Mouse (Mus musculus): ENCODE results near the gene Foxn3. TPM values are rescaled to one million over a fixed set of nuclear protein-coding genes. Genes with fewer than 3 reads are reported as not detected.

Gene Foxn3
- total RNA-seq (2021): 64.8 and 98.9 TPM in 2 replicates
- long read RNA-seq, transcript Foxn3-209 (6 exons, 2,882 nt): major isoform, 10 of 42 reads
- long read RNA-seq, partial matches to known transcripts: 0 of 42 reads
- long read RNA-seq, other reads (novel, unspliced or antisense): 32 of 42 reads

DNA sequence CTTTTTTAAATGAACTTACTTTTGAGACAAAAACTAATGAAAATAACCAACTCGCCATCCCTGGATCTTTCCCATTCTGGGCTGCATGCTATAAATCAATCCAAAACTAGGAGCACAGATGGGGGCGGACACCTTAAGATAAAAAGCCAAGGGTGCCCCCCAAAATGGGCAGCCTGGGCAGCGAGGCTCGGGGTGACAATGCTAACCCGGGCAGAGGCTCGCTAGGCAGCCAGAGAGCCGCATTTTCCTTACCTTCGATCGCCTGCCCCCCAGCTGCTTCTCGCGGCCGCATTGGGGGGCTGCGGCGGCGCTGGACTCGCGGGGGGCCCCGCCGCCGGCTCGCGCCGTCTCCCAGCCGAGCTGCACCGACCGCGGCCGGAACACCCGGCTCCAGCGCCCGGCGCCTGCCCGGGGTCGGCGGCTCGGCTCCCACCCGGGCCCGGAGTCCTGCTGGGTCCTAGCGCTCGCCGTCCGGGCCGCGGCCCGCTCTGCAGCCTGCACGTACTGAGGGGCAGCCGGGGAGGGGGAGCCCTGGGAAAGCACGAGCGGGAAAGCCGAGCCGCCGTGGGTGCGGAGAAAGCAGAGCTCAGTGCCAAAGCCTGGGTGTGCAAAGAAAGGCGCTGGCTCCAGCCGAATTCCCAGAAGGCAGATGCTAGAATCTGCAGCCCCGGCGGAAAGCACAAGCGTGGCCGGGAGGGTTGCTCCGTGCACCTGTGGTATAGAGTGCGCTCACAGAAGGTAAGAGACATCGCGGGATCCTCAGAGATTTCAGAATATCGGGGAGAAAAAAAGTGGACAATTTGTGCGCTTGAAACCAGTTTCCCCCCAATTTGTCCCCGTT lies at the start of gene Foxn3:
Gene Foxn3 (minus strand): TSS at position 364 of the 841 bp plus-strand sequence.
- peak; percentile 78 for DNase-seq

DNA sequence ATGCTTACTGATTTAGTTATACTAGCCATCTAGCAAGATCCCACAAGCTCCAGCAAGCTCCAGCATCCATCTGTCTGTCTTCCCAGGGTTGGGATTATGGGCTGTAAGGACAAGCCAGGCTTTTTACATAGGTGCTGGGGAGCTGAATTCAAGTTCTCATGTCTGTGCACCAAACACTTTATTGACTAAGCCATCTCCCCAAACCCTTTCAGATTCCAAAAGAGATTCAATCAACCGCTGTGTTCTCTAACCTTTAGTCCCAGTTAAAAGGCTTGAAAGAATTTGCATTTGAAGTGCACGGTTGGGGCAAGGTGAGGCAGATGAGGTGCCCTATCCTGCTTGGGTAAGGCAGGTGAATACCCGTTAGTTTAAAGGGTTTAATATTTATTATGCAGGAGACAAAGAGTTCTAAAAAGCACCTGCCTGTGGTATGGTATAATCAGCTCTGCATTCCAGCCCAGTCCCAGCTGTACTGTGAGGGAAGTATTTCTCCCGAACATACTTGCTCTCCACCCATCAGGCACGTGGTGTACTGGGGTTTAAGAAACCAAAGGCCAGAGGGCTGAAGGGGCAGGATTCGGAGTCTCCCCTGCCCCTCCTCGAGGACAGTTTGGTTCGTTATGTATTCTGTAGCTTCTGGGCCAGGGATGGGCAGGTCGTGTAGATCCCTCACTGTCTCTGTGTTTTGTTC lies 48.9 kb upstream of the Foxn3 start:
- DNase-seq: no peak

DNA sequence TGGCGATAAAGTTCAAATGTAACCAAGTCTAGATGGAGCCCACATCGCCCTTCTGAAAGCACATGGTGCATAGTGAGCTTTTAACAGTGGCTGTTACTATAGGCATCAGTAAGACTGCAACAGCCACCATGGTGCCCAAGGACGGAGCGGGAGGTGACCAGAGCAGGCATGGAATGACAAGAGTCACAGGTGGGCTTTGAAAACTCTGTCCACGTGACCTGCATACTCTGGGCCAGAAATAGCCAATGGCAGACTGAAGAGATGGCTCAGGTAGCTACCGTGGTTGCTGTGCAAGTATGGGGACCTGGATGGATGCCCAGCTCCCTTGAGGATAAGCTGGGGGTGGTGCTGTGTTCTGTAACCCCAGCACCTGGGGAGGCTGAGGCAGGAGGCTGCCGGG lies 47.5 kb upstream of the Foxn3 start:
- no peak for DNase-seq

DNA sequence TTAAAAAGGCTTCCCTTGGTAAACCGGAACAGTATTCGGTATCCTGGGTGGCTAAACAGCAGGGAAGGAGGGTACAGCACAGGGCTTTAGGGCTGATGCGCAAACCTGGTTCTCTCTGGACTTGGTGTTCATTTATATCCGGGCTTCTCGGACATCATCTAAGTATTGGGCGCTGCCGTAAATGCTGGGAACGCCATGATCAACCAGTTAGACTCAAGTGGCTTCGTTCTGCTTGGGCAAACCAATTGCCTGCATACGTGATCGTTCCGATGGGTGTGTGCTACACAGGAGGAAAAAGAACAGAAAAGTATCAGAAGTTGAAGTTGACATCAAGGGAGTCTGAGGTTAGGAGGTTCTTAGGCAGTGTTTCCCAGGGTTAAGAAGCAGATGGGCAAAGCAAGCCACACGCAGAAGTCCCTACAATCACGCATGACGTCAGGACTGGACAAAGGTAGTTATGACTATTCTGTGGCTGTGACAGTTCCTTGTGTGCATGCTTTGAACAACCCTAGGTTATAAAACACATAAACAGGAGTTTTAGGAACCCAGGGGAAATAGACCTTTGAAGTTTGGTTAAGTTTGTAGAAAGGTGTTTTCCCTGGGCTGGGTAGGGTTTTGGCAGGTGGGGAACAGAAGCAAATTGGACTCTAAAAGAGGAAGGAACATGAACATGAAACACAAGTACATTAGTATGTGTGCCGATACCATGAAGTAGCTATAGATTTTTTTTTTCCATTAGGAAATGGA lies 46.9 kb upstream of the Foxn3 start:
- no peak for DNase-seq

DNA sequence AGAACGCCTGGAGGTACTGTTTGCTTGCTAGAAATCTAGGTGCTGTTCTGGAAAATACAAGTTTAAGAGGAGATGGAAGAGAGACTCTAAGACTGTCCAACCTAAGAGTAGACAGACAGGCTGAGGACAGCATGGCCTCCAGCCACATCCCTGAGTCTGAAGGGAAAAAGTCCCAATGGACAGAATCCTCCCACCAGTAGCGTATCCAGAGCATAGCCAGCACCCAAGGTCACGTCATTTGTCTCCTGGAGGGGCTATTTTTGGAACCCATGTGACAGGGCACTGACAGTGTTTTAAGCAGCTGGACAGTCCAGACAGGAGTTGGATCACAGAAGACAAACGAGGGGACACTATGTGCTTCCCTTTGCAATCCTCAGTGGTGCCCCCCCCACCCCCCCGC lies 46.3 kb upstream of the Foxn3 start:
- DNase-seq: no peak

DNA sequence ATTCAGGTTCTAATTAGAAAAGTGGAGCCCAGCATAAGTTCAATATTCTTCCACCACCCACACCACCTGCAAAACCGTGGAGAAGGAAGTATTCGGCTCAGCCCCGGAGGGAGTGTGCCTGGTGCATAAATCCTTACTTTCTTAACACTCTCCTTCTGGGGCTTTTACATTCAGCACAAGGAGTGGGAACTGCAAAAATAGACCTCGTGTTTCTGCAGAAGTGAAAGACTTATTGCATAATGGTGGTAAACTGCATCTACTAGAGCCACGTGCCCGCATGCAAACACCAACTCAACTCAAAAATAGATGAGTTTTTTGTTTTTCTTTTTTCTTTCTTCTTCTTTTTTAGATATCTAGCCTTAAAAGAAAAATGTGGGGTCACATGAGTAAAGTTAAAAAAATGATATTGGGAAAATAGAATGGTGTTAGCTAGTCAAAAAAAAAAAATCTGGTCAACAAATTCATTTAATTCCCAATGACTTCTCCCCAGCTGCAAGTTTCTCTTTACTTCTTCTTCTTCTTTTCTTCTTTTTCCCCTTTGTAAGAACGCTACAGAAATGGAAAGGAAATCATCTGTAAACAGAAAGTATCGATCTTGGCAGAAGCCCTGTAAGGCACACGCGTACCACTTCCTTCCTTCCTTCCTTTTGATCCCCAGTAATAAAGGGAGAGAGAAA lies 45.0 kb upstream of the Foxn3 start:
- no peak for DNase-seq

DNA sequence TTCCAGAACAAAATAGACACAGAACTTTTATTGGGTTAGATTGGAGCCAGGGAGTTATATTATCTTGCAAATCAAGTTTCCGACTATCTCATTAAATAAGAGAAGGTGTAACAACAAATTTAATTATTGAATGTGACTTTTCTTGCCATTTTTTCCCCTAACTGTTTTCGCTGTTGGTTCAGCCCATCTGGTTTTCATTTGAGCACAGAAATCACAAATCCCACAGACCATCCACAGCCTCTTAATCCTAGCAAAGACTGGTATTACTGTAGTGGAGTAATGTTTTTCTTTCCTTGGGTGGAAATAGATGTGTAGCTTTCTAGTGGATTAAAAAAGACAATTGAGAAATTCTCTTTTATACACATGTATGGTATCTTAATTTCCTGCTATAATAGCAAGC lies 40.0 kb upstream of the Foxn3 start:
- no peak for DNase-seq

DNA sequence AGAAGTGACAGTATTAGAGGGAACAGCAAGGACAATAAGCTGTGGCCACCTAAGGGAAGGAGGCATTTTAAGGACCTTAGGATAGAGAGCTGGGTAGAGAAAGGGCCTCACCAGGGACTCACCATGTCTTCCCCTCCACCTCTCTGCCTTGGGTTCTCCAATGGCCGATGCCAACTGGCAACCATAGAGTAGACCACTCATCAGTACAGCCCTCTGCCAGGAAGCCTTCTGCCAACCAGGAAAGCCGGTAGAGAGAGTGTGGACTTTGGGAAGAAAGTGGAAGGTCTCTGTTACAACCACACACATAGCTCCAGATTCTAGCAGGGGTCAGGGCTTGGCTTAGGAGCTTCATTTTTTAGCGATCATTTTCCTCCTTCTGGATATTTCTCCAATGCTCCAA lies 38.5 kb upstream of the Foxn3 start:
- no peak for DNase-seq

DNA sequence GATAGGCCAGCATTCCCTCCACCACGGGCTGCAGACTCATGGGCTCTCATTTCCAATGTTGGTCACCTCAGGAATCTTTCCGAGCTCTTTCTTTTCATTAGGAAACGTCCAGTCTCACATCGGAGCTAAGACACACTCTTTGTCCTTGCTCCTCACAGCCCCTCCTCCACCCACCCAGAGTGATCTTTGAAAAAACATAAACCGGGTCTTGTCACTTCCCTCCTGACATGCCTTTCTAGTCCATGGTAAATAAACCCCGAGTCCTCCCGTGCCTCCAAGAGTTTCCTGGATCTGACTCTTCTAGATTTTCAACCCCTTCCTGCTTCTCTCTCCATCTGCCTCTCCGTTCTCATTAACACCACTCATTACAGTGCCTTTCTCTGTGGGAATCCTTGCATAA lies 38.0 kb upstream of the Foxn3 start:
- no peak for DNase-seq

DNA sequence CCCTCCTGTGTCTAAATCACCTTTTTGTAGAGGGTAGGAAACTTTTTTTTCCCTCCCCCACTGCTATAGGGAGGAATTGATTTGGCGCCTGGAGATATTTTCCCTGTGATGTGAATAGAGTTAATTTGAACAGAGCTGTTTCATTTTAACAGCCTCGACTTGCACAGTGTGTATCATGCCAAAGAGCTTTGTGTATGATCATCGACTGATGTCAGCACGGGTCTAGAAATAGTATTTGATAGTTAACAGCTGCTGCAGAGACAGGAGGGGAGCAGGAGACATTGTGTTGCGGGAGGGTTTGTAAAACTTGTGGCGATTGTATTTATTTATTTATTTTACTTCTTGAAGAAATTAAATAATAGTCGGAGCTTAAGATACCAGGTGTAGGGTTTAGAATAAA lies 36.2 kb upstream of the Foxn3 start:
- no peak for DNase-seq

DNA sequence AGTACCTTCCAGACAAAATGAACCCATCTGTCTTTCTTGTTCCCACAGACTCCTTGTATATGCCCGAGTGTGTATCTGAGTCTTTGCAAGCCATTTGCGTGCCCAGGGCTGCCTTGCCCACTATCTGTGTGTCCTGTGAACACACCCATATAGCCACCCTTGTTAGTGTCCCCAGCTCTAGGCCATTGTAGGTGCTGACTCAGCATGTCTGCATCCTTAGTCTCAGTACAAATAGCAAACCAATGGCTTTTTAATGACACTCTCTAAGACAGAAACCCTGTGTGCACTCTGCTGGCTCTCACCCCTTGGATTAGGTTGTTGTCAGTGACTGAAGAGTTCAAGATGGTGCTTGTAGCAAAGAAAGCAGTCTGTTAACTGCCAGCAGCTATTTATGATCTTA lies 33.0 kb upstream of the Foxn3 start:
- DNase-seq: no peak

DNA sequence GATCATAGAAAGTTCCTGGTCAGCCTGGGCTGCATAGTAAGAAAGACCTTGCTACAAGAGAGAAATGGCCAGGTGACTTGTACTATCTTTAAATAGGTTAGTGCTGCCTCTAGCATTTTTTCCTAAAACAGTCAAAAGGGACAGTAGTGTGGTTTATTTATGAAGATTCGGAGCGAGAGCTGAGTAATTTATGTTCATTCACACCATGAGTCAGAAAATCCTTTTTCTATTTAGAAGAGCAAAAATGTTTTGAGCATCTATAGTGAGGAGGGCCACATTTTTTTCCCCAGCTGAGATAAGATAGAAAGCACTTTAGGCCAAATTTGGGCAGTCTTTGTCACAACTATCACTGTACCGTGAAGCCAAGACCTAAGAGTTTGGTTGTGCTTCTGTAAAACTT lies 24.0 kb upstream of the Foxn3 start:
- DNase-seq: no peak

DNA sequence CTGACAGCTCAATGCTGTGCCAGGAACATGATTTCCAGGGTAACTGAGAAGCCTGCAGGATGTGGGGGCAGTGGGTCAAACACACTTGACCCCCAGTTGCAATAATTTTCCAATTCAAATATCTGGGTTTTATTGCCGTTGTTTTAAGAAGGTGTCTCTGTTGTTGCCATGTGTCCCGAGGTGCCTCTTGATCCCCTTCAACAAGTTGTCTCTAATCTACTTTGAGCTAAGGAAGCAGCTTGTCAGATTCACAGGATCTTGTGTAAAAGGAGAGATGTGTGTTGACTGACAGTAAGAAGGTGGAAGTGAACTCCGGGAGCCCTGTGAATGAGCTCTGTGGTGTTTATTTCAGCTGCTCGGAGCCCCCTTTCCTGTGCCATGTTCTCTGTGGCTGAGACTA lies 16.6 kb upstream of the Foxn3 start:
- DNase-seq: no peak

DNA sequence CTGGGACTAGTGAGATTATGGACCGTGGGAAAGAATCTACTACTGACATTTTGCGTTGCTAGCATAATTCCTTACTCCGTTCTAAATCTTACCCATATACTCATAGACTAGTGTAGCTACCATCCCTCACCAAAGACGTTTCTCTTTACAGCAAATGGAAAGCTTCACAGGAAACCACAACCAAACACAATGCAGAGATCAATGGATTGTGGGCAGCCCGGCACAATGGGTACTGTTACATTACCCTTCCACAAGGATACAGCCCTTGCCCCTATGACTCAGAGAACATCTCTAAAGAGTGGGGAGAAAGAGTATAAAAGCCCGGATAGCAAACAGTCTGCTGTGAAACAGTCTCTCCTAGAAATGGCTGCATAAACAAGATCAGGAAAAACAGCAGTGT lies 13.3 kb upstream of the Foxn3 start:
- no peak for DNase-seq

DNA sequence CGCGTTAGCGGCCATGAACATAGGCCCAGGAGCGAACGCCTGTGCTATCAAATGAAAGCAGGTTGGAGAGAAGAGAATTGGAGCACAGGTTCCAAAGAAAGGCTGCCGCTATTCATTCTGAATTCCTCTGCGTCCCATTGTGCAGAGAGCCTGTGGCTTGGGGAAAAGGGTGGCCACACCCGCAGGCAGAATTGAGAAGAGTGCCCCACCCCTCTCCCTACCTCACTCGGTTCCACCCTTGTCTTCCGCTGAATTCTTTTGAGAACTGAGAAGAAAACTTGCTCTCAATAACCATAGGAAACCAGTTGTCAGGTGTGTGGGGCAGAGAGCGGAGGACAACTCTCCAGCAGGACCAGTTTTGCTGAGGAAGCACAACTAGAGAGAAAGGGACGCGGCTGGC lies 10.9 kb upstream of the Foxn3 start:
- no peak for DNase-seq

DNA sequence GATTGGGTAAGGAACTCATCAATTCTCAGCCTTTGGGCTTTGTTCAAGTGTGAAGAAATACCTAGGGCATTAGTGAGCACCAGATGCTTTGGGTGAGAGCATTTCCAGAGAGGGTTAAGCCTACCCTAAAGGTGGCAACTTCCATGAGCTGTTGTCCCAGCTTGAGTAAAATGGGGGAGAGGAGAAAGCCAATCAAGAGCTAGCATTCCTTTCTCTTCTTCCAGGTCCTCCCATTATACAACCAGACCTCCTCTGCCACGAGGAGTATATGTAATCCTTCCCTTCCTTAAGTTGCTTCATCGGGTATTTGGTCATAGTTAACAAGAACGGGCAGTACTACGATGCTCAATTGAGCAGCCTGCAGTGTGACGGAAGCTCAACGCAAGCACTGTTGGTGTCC lies 9.7 kb upstream of the Foxn3 start:
- DNase-seq: no peak

DNA sequence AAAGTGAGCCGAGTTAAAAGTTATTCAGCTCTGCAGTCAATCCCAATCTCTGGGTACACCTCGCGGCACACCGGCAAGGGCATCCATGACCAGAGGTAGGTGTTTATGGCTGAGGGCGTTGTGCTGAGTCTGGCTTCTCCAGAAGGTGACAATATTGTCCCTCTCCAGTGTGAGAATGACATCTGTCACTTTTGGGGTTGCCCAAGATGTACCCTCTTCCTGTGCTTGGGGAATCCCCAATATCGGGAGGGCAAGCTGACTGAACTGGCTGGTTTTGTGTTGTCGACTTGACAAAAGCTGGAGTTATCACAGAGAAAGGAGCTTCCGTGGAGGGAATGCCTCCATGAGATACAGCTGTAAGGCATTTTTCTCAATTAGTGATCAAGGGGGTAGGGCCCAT lies 8.6 kb upstream of the Foxn3 start:
- DNase-seq: no peak

DNA sequence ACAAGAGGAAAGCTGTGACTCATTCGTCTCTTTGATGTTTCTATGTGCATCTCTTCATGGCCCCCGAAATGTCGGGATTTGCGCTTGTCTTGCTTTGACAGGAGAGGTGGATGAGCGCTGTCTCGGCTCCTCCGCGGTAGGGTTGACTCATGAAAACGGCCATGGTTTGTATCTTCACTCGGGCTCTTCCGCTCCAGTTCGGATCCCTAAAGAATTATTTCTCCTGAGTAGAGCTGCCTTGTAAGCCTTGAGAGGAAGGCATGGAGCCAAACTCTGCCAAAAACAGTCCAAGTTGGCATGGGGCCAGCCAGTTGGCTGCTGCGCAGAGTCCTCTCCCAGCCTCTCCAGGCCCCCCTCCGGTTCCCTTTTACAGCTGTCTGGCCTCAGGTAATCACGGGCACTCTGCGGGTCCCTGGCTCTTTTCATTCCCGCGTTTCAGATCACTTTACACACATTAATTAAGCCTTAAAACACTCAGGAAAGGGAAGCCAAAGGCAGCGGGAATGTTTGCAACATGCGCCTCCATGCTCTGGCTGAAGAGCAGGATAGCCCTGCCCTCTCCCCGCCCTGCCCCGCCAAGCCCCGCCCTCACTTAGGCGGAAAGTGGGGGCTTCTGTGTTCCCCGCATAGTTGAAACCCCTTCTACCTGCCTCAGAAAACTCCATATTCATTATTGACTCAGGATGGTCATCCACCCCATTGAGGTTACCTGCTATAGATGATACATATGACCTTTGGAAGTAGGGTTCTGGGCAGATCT lies 7.0 kb upstream of the Foxn3 start:
- peak; percentile 80 for DNase-seq

DNA sequence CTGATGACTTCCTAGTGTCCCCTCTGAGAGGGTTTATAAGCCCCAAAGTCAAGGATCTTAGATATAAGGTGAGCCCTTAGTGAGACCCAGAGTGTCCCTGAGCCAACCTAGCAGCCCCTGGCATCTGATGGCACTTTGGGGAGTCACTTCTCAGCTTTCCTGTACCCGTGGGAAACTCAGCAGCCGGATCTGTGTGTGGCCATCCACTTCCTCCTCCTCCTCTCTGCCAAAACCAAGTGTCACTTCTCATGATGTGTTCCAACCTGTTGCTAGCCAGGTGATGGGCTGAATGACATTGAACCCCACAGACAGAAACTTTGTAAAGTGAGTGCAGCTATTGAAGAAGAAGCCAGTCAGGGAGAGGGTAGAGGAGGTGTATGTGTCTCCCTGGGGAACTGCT lies 2.2 kb upstream of the Foxn3 start:
- DNase-seq: no peak

DNA sequence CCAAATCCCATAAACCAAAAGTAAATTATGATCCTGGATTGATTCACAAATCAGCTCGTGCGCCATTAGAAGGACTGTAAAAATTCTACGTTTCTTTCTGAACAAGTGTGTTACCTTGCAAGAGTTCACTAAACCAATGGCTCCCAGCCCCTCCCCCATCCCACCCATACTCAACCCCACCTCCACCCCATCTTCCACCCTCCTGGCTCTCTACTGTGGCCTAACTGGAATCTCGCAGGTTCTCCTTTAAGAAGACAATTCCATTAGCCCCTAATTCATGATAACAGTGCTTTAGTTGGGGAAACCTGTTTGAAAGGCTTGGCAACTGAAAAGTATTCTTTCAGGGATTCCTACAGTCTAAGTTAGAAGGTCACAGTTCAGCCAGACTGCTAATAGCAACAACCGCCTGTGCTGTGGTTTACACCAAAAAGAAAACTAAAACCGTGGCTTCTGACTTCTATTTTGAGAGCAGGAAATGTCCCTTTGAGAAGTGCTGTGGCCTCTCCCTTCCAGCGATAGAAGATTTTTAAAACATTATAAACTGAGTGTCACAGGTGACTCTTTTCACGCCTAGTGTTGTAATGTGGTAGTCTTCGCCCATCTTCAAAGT lies 1.0 kb upstream of the Foxn3 start:
- DNase-seq: no peak

DNA sequence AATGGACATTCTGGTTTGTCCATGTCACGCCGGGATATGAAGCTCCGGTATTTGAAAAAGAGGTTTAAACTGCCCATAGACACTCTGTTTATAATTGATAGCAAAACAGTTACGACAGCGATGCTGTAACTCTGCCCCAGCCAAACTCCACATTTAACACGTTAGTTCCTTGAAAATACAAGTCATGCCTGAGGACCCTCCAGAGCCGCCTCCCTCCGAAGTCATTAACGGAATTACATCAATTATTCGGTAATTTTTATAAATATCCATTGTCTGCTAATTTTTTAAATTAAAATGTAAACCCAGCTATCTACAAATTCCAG lies 554 bp downstream of the Foxn3 start:
- no peak for DNase-seq

All from adrenal gland, postnatal 25 days (tissue).